Mouse (Mus musculus) lung, postnatal 25 days (tissue): ENCODE measurements around the gene Ankub1.

Experiments
- DNase-seq: peaks from one replicate; pipeline ENCODE4 v3.0.0; 2022; ENCODE audit warnings: low spot score

The Ankub1 gene

DNA sequence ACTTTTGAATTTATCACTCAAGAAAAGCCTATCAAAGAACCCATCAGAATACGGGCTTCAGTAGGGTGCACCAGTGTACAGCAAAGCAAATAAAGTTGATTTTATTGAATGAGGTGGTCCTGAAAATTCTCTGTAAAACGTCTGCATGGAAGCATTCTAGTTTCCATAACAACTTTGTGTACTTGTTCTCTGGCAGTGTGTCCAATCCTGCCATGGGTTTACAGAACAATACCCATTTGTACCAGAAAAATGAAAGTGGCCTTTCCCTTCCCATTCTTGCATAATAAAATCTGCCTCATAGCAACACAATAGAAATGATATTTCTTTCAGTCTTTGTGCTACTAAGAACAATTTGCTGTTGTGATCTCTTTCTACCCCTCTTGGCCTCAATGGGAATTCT, at the start of gene Ankub1:
Gene Ankub1 (minus strand): TSS at position 81 of the 400 bp plus-strand sequence.
- DNase-seq = no peak

DNA sequence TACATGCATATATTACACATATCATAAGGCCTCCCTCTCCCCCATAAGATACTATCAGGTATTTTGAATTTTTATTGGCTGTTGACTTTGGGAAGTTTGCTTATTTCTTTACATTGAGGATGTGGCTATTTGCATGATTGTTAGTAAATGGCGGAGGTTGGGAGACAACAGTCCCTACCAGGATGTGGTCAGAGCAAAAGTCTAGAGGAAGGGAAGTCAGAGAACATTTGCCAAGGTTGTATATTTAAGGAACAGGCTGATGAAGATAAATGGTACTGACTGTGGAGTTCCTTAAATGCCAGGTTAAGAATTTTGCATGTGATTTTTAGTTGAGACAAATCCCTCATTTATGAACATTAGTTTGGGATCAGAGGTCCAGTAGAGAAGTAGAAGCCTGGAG, 47.2 kb upstream of the Ankub1 start:
- DNase-seq = no peak

DNA sequence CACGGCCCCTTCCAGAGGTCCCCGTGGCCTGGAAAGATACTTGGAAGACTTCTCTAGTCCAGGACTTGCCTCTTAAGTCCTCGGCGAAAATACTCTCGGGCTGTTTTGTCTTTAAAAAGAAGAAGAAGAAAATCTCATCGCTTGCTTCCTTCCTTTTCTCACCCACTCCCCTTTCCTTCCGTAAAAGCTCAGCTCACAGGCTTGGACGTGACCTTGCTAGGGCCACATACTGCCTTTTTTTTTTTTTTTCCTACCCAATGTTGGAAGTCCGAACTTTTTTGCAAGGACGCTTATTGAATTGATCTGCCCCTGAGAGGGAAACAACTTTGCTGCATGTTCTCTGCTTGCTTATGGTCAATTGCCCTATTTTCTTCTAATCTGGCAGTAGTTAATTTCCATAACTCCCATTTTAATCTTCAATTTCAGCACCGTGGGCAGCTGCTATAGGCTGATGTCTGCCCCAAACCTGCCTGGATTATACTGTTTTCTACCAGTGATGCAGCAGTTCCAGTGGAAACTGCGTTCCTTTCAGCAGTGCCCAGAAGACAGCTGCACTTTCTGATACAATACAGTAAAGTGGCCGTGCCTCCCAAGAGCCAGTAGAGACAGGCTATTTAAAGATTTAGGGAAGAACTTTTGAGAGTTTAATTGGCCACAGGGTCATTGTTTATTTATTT, 44.0 kb upstream of the Ankub1 start:
- no peak for DNase-seq

DNA sequence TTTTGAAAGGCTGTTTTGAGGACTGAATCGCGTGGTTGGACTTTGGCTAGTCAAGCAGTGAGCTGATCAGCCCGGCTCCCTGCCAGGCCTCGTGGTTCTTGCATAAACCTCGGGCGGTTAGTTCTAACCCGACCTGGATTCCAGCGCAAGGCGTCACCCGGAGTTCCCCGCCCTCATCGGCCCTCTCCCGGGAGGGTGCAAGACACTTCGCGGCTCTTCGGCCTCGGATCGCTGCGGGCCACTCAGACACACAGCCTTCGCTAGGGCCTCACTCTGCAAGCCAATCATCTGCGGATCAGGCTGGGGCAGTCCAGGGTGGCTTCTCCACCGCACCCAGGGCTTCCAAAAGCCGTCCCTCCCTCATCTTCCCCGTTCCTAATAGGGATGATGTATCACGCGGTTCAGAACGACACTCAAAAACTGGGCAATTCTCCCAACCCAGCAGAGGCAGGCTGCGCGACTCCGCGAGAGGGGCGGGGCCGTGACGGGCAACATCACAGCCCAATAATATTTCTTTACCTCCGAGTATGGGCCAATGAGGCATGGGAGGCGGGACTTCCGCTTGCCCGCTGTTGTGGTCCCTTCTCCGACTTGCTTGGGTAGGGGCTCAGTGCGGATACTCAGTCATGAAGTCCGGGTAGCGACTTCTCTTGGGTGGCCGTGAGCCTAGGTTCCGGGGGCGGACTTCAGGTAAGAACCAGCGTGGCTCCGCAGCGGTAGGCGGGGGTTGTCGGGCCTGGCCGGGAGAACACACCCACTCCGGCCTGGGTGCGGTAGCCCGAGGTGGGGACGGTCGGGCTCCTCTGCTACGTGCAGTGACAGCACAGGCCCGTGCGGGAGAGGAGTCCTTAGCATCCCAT, 43.1 kb upstream of the Ankub1 start, which contains the start of gene Rnf13:
Gene Rnf13 (plus strand): TSS at position 552 of the 860 bp plus-strand sequence.
- DNase-seq = peak; percentile 97

DNA sequence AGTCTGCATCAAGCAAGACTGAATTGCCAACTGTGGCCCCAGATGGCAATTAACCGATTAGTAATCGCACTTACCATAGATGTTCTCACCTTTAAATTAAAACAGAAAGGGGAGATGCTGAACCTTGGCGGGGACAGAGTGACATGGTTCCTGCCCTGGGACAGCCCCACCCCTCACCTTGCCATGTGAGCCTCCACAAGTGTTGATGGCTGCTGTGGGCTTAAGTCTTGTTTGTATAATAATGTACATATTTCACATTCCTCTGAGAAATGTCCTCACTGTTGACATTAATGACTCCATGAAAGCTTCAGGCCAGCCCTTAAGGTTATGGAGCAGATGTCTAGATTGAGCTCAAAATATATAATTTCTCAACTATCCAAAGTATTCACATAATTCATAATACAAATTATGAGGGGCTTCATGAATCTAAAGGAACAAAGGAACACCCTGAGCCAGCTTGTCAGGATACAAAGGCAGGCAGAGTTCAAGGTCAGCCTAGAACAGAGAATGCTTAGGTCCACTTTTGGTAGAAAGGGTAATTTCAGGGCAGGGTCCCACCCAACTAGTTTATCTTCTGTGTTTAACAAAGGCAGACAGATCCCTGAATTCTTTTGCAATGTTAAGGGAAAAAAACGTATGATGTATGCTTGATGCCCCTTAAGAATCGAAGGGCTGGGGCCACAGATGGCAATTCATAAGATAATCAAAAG, 39.8 kb upstream of the Ankub1 start:
- no peak for DNase-seq

DNA sequence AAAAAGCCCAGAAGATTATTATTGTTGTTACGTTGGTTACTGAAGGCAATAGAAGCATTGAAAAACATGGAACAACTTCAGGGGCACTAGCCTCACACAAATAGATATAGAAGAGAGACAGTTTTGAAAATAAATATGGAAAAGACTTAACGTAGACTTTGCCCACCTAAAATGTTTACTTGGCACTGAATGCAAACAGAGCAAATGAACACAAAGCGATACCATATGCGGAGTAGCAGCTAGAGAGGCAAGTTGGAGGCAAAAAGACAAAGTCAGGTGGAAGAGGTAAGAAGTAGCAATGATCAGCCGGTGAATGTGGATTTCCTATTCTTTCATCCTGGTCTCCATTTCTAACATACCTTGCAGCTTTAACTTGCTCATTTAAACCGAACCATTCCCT, 21.6 kb upstream of the Ankub1 start:
- no peak for DNase-seq

DNA sequence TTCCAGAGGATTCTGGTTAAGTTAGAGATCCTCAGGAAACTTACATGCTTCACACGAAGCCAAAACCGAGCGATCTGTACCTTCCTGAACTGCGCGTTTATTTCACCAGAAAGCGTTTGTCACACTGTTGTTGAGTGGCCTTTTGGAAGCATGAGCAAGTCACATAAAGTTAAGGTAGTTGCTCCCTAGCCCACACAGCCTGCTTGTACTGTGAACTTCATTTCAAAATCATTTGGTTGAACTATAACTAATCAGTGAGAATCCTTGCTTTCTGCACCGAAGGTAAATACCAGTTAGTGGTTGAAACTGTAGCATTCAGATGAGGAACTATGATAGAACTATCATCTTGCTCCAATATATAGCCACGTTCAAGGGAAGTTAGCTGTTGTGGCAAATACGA, 4.2 kb upstream of the Ankub1 start:
- no peak for DNase-seq

DNA sequence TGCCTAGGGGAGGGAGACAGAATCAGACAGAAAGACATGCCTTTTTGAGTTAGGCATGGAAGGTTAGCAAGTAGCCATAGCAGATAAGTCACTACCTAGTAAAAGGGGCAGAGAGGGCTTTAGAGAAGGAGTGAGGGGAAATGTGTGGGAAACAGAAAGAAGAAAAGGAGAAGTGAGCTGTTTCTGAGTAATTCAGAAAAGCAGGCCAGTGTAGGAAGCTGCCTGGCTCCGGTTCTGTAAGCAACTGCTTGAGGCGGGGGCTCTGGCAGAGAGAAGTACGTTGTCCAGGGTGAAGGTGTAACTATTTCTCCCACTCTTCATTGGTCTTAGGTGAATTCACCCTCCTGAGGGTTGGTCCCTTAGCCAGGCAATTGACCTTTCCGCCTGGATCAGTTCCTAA, 3.6 kb upstream of the Ankub1 start:
- no peak for DNase-seq

DNA sequence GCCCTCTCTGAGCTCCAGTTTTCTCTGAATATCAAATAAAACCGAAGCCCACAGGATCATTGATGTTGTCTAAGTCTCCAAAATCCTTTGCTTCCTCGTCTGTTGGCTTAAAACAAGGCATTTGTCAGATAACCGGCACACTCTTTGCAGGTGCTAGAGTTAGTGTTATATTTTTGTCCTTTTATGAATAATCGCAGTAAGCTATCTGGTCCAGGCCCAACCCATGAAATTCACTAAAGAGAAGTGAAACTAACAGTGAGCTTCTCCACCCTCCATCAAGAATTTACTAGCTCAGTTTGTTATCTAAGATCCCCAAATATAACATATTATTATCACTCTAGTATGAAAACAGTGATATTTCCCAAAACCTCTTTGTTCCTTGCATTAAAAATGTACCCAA, 827 bp downstream of the Ankub1 start:
- DNase-seq = no peak

DNA sequence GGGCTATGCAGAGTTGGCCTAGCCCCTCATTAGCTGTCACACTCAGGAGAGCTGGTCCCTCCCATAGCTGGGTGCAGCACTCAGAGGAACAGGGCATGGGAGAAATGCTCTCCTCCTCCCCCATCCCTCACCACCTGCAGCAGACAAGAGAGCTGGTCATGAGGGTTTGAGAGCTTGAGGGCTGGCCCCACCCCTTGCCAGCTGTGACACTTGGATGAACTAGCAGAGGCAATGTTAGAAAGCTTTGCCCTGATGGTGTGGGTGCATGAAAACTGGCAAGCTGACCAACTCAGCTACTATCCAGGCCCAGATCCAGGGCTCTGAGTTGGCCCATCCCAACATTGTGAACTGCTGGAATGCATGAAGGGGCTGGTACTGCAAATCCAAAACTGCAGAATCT, 14.8 kb downstream of the Ankub1 start:
- DNase-seq = no peak

DNA sequence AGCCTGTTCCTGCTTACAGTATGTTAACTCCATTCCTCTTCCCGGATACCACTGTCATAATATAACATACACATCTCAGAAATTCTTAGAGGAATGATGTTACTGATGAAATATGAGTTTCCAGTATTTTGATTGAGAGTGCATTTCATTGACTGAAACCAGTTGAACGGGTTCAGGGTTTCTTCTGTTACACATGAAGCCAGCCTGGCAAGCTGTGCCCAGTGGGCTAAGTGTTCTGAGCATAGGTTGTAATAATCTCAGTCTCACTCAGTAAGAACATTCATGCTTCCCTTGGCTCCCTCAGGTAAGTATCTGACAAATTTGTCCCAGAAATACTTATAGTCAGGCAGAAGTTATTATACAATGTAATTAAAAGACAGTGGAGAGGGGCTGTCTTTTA, 18.5 kb downstream of the Ankub1 start:
- DNase-seq = peak; percentile 36

DNA sequence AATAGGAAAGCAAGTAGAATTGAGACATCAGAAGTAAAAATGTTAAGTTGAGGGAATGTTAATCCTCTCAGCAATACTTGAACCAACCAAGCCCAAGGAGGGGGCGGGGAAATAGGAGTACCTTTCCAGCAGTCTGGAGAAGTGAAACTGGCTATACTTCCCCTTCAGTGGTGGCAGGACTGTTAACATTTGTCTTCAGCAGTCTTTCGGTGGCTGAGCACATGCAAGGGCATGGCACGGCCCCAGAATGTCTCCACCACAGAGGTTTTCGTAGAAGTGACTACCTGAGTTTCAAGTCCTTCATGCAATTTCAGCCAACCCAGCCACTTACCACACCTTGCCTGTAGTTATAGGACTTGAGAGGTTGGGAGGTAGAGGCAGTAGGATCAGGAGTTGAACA, 19.0 kb downstream of the Ankub1 start:
- peak; percentile 69 for DNase-seq

DNA sequence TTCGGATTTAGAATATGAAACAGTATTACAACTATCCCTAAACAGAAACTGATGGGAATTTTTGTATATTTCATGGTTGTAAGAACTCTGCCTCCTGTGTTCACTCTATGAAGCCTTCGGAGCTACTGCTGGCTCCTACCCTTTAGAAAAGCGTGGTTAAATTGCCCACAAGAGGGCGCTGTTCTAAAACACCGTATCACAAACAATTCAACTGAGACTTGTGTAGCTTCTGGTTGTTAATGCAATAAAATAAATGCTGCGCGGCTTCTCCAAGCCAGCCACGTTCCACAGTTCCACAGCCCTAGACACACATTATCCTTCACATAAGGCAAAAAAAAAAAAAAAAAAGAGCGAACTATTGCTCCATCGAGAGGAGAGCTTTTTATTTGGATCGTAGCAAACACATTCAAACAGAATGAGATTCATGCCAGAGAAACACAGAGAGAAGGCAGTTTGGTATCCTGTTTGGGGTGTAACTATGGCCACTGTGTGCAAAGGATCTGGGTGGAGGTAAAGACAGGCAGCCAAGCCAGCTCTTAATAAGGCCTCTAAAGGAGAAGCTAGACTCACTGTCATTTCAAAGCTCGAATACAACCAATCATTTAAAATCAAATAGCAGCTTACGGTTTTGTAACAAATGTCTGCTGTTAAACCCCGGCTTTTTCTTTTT, 25.4 kb downstream of the Ankub1 start:
- DNase-seq = peak; percentile 77

DNA sequence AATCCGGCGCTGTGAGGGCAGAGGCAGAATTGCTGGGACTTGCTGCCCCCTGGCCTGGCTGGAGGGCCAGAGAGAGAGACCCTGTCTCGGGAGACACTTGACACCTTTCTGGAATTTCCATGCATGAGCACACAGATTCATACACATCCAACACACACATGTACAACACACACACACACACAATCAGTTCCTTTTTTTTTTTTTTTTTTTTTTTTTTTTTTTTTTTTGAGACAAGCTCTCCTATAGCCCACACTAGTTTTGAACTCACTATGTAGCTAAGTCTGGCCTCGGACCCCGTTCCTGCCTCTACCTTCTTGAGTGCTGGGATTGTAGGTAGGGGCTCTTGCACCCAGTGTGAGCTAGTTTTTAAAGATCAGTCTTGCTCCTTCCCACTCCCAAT, 26.7 kb downstream of the Ankub1 start:
- DNase-seq = no peak

DNA sequence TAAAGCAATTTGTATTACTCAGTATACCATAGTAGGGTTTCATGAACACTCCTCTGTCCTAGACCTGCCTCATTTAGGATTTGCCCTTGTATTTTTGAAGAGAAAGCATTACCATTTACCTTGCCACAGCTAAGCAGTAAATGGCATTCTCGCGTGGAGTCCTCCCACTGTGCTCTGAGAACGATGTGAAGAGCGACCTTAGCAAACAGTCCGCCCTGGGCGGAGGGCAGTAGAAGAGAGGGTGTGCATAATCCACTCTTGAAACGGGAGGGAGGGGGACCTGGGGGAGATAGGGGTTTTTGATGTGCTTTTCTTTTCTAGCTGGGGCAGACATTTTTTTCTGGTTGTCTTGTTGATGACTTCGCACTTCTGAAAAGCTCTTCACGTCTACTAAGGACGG, 27.9 kb downstream of the Ankub1 start:
- no peak for DNase-seq

DNA sequence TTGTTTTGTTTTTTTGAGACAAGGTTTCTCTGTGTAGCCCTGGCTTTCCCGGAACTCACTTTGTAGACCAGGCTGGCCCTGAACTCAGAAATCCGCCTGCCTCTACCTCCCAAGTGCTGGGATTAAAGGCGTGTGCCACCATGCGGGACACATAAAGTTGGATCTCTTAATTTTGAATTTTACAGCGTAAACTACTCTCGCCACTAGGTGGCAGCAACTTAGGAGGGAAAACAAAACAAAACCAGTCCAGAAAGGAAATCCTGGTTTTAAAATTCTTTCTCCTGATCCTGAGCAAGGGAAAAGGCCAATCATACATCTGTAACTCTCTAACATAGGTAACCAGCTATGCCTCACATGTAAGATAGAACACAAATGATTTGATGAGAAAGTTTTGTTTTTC, 28.9 kb downstream of the Ankub1 start:
- DNase-seq = peak; percentile 57

DNA sequence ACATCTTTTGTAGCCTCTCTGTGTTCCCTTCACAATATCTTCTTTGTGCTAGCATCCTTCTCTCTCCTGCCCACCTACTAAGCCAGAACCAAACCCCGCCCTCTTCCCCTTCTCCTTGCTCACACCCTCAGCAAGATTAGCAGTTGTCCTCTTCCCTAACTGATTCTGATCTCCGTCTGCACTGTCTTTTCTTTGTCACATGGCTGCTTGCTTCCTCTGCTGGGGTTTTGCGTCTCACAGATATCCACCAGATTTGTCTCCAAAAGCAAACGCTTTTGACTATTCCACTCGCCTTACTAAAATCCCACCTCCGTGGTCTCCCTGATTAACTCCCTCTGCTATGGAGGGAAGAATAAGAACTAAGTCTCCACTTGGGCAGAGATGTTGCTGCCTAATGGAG, 34.0 kb downstream of the Ankub1 start:
- no peak for DNase-seq

DNA sequence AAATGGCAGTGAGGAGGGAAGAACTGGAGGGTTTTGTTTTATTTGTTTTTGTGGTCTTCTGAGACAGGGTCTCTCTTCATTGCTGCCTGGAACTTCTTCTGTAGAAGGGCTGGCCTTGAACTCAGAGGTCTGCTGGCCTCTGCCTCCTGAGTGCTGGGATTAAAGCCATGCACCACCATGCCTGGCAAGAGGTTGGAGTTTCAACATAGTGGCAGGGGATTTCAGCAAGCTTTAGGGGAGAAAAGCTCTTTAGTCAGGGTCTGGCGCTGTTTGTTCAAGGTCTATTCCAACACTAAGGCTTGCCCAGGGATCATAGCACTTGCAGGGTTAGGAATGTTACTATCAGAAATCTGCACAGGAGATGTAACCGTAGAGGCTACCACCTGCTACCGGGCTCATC, 39.0 kb downstream of the Ankub1 start:
- DNase-seq = no peak

DNA sequence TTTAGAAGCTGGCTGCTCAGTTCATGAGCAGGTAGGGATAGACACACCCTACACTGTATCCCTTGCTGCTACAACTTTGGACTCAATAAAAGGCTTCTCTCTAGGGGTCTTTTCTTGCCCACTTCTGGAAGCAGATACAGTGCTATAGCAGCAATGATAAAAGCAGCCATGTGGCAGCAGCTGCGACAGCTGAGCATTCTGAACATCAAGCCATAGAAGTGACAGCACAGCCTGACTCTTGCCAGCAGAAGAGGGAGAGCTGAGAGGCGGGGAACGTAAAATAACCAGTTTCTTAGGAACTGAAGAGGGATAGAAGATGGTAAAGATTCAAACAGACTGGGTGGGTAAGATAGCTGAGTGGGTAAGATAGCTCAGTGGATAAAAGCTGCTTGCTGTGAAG, 40.1 kb downstream of the Ankub1 start:
- no peak for DNase-seq

DNA sequence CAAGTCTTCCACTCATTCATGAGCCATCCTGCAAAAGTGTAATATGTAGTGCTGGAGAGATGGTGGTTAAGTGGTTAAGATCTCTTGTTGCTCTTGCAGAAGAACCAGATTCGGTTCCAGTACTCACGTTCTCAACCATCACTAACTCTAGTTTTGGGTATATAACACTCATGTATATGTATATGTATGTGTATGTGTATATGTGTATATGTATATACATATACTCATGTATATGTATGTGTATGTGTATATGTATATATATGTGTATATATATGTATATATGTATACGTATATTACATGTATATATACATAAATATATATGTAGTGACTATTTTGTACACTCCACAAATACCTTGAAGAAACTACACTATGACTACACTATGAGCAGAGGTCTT, 40.7 kb downstream of the Ankub1 start:
- DNase-seq = no peak

DNA sequence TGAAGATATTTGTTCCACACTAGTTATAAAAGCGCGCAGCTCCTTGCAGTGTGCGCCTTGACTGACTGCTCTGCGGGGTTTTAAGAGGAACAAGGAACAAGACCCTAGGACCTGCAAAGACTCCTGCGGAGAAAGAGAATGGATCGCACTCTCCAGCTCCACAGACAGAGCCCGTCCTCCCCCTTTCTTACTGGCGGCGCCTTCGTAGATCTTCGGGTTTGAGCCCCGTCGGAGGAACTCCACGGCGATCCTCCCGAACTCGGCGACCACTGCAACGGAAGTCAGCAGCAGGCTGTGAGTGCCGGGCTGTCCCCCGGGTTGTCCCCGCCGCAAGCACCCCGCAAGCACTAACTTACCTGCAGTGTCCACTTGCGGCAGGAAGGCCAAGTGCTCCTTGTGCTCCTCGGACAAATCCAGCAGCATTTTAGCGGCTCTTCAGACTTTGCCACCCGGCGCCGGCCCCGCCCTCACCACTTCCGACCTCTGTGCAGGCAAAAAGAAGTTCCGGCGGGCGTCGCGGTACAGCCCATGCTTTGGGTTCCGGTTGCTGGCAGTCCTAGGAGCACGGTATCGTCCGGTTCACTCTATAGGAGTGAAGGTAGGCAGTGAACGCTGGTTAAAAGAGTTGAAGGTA, 41.3 kb downstream of the Ankub1 start, which contains the start of gene Commd2:
Gene Commd2 (minus strand): TSS at position 485 of the 634 bp plus-strand sequence.
- DNase-seq = peak; percentile 88

DNA sequence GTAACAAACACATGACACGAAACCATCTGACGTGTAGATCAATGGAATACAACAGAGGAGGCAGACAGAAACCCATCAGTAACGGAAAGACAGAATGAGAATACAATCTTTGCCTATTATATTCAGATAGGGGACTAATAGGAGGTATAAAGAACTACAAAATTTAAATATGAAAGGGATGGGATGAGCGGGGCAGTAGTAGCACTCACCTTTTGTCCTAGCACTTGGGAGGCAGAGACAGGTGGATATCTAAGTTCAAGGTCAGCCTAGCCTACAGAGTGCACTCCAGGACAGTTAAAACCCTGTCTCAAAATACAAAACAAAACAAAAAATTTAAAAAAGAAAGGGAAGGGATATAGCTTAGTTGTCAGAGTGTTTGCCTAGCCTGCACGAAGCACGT, 49.4 kb downstream of the Ankub1 start:
- DNase-seq = no peak
